Mouse (Mus musculus): ENCODE data around the gene Impdh1. TPM values are rescaled to one million over a fixed set of nuclear protein-coding genes. Genes with fewer than 3 reads are reported as not detected.
"Not testable (repeated sequence)": the region's sequence is repeated elsewhere in the genome, so short reads cannot be mapped to it uniquely, and the experiment has no call there.

Gene Impdh1
- polyA plus RNA-seq, 1 experiment from 2014 or later = 50.7 TPM

GRCm38 (mm10) chr6:29170063-29170921 lies 45.9 kb downstream of the Impdh1 start:
- Histone ChIP-seq H3K4me1 (ENCODE audit: control insufficient read depth, insufficient read depth, low read length) (no peaks in the 10 kb centered on the region; the same call in 1 of the 2 replicates), H3K9me3 (ENCODE audit: control insufficient read depth, low read length) (no peaks in the 10 kb centered on the region), H3K36me3 (ENCODE audit: control insufficient read depth, insufficient read depth, low read length) (no peaks in the 10 kb centered on the region), H3K4me2 (ENCODE audit: low read depth, low read length) (peak overlapping the region; percentile 100), H3K9ac (ENCODE audit: low read depth, low read length) (peak overlapping the region; percentile 64), H3K4me3 (ENCODE audit: low read depth, low read length) (peak overlapping the region; percentile 55), H3K27ac (replicated peaks; ENCODE audit: low read depth, low read length) (no peak overlapping the region), H3K27me3 (replicated peaks; ENCODE audit: control insufficient read depth, insufficient read depth, low read length) (peaks cover 56% of the 10 kb centered on the region)
- DNase-seq (ENCODE audit: low spot score) (peak; percentile 30), ATAC-seq (ENCODE audit: low read depth) (peak; percentile 10; the same call in 1 of the 2 replicates)
- 1% methylated on average over 32 of the region's 63 CpGs for WGBS

- H3K4me2 ChIP-seq (ENCODE audit: low read depth, low read length) = peak overlapping the region; percentile 100
- no peak overlapping the region for H3K27ac ChIP-seq (replicated peaks; ENCODE audit: low read depth, low read length)
- no peaks in the 10 kb centered on the region for H3K9me3 ChIP-seq (ENCODE audit: control insufficient read depth, low read length)
- H3K9ac ChIP-seq (ENCODE audit: low read depth, low read length) = peak overlapping the region; percentile 64; the same call in 1 of the 2 replicates
- H3K27me3 ChIP-seq (replicated peaks; ENCODE audit: control insufficient read depth, insufficient read depth, low read length) = peaks cover 56% of the 10 kb centered on the region
- H3K36me3 ChIP-seq (ENCODE audit: control insufficient read depth, insufficient read depth, low read length) = no peaks in the 10 kb centered on the region
- 8% methylated on average over 10 of the region's 12 CpGs for WGBS
- H3K4me3 ChIP-seq (ENCODE audit: low read depth, low read length) = peak overlapping the region; percentile 55
- ATAC-seq (ENCODE audit: low read depth) (no peak), DNase-seq (ENCODE audit: low spot score) (no peak)
- H3K4me1 ChIP-seq (ENCODE audit: control insufficient read depth, insufficient read depth, low read length) = no peaks in the 10 kb centered on the region; the same call in 1 of the 2 replicates
Measured at GRCm38 (mm10) chr6:29169675-29170062, 46.5 kb downstream of the Impdh1 start.

- Histone ChIP-seq H3K36me3 (ENCODE audit: control insufficient read depth, insufficient read depth, low read length) (no peaks in the 10 kb centered on the region), H3K27ac (replicated peaks; ENCODE audit: low read depth, low read length) (no peak overlapping the region), H3K9me3 (ENCODE audit: control insufficient read depth, low read length) (no peaks in the 10 kb centered on the region), H3K4me3 (ENCODE audit: low read depth, low read length) (no peak overlapping the region), H3K27me3 (replicated peaks; ENCODE audit: control insufficient read depth, insufficient read depth, low read length) (peaks cover 55% of the 10 kb centered on the region), H3K4me2 (ENCODE audit: low read depth, low read length) (no peak overlapping the region), H3K4me1 (ENCODE audit: control insufficient read depth, insufficient read depth, low read length) (peaks cover 2% of the 10 kb centered on the region), H3K9ac (ENCODE audit: low read depth, low read length) (no peak overlapping the region)
- ATAC-seq (ENCODE audit: low read depth) = no peak
- no peak for DNase-seq (ENCODE audit: low spot score)
- 42% methylated on average over 2 of the region's 2 CpGs for whole genome bisulfite sequencing
Measured at GRCm38 (mm10) chr6:29168871-29169270, 47.3 kb downstream of the Impdh1 start.

GRCm38 (mm10) chr6:29166196-29166595 lies 50.0 kb downstream of the Impdh1 start:
- no peaks in the 10 kb centered on the region for H3K9me3 ChIP-seq (ENCODE audit: control insufficient read depth, low read length)
- H3K4me1 ChIP-seq (ENCODE audit: control insufficient read depth, insufficient read depth, low read length) = peaks cover 9% of the 10 kb centered on the region
- ATAC-seq (ENCODE audit: low read depth) (peak; percentile 45; the same call in 1 of the 2 replicates), DNase-seq (ENCODE audit: low spot score) (peak; percentile 86)
- no peaks in the 10 kb centered on the region for H3K36me3 ChIP-seq (ENCODE audit: control insufficient read depth, insufficient read depth, low read length)
- H3K4me3 ChIP-seq (ENCODE audit: low read depth, low read length) = no peak overlapping the region
- H3K9ac ChIP-seq (ENCODE audit: low read depth, low read length) = no peak overlapping the region
- WGBS = 10% methylated on average over 1 of the region's 1 CpGs
- H3K27ac ChIP-seq (replicated peaks; ENCODE audit: low read depth, low read length) = no peak overlapping the region
- no peak overlapping the region for H3K4me2 ChIP-seq (ENCODE audit: low read depth, low read length)
- peaks cover 39% of the 10 kb centered on the region for H3K27me3 ChIP-seq (replicated peaks; ENCODE audit: control insufficient read depth, insufficient read depth, low read length)

GRCm38 (mm10) chr6:29164314-29165244 lies 51.6 kb downstream of the Impdh1 start, which contains the start of gene Rbm28:
Gene Rbm28, minus strand, starts transcription at chr6:29165006.
- WGBS = 8% methylated on average over 42 of the region's 42 CpGs
- Histone ChIP-seq H3K4me1 (ENCODE audit: control insufficient read depth, insufficient read depth, low read length) (peaks cover 9% of the 10 kb centered on the region; the same call in 1 of the 2 replicates), H3K27ac (replicated peaks; ENCODE audit: low read depth, low read length) (no peak within 1 kb of the TSS), H3K9ac (ENCODE audit: low read depth, low read length) (peak within 1 kb of the TSS; percentile 86), H3K27me3 (replicated peaks; ENCODE audit: control insufficient read depth, insufficient read depth, low read length) (peaks cover 25% of the 10 kb centered on the region), H3K9me3 (ENCODE audit: control insufficient read depth, low read length) (no peaks in the 10 kb centered on the region), H3K4me2 (ENCODE audit: low read depth, low read length) (peak within 1 kb of the TSS; percentile 91), H3K36me3 (ENCODE audit: control insufficient read depth, insufficient read depth, low read length) (peaks cover 7% of the 10 kb centered on the region), H3K4me3 (ENCODE audit: low read depth, low read length) (peak within 1 kb of the TSS; percentile 89)
- ATAC-seq (ENCODE audit: low read depth) (peak; percentile 86), DNase-seq (ENCODE audit: low spot score) (peak; percentile 94)

GRCm38 (mm10) chr6:29161291-29161690 lies 54.9 kb downstream of the Impdh1 start:
- not testable (repeated sequence) for H3K4me1 ChIP-seq (ENCODE audit: control insufficient read depth, insufficient read depth, low read length); H3K9me3 ChIP-seq (ENCODE audit: control insufficient read depth, low read length); H3K27me3 ChIP-seq (replicated peaks; ENCODE audit: control insufficient read depth, insufficient read depth, low read length); H3K4me2 ChIP-seq (ENCODE audit: low read depth, low read length); H3K4me3 ChIP-seq (ENCODE audit: low read depth, low read length); DNase-seq (ENCODE audit: low spot score); H3K27ac ChIP-seq (replicated peaks; ENCODE audit: low read depth, low read length); H3K9ac ChIP-seq (ENCODE audit: low read depth, low read length); ATAC-seq (ENCODE audit: low read depth)
- 97% methylated on average over 5 of the region's 5 CpGs for WGBS
- peaks cover 39% of the 10 kb centered on the region for H3K36me3 ChIP-seq (ENCODE audit: control insufficient read depth, insufficient read depth, low read length)

GRCm38 (mm10) chr6:29160786-29161185 lies 55.4 kb downstream of the Impdh1 start:
- ATAC-seq (ENCODE audit: low read depth) = no peak
- H3K36me3 ChIP-seq (ENCODE audit: control insufficient read depth, insufficient read depth, low read length) = peaks cover 44% of the 10 kb centered on the region
- H3K4me1 ChIP-seq (ENCODE audit: control insufficient read depth, insufficient read depth, low read length) = peaks cover 9% of the 10 kb centered on the region; the same call in 1 of the 2 replicates
- H3K9ac ChIP-seq (ENCODE audit: low read depth, low read length) = no peak overlapping the region
- no peak overlapping the region for H3K4me2 ChIP-seq (ENCODE audit: low read depth, low read length)
- H3K27me3 ChIP-seq (replicated peaks; ENCODE audit: control insufficient read depth, insufficient read depth, low read length) = no peaks in the 10 kb centered on the region
- no peak overlapping the region for H3K4me3 ChIP-seq (ENCODE audit: low read depth, low read length)
- no peak overlapping the region for H3K27ac ChIP-seq (replicated peaks; ENCODE audit: low read depth, low read length)
- 82% methylated on average over 2 of the region's 2 CpGs for WGBS
- DNase-seq (ENCODE audit: low spot score) = no peak
- H3K9me3 ChIP-seq (ENCODE audit: control insufficient read depth, low read length) = no peaks in the 10 kb centered on the region

GRCm38 (mm10) chr6:29156326-29156725 lies 59.8 kb downstream of the Impdh1 start:
- 91% methylated on average over 5 of the region's 5 CpGs for WGBS
- Histone ChIP-seq H3K27ac (replicated peaks; ENCODE audit: low read depth, low read length) (no peak overlapping the region), H3K4me1 (ENCODE audit: control insufficient read depth, insufficient read depth, low read length) (no peaks in the 10 kb centered on the region), H3K9ac (ENCODE audit: low read depth, low read length) (no peak overlapping the region), H3K9me3 (ENCODE audit: control insufficient read depth, low read length) (no peaks in the 10 kb centered on the region), H3K4me2 (ENCODE audit: low read depth, low read length) (no peak overlapping the region), H3K4me3 (ENCODE audit: low read depth, low read length) (no peak overlapping the region), H3K36me3 (ENCODE audit: control insufficient read depth, insufficient read depth, low read length) (peaks cover 80% of the 10 kb centered on the region), H3K27me3 (replicated peaks; ENCODE audit: control insufficient read depth, insufficient read depth, low read length) (no peaks in the 10 kb centered on the region)
- ATAC-seq (ENCODE audit: low read depth) = no peak
- no peak for DNase-seq (ENCODE audit: low spot score)

All from embryonic facial prominence, embryonic 14.5 days (tissue).